Mouse (Mus musculus) midbrain, postnatal 0 days (tissue): ENCODE data around the gene Slc2a1. TPM values are rescaled to one million over a fixed set of nuclear protein-coding genes. Genes with fewer than 3 reads are reported as not detected.

Experiments used
- ATAC-seq: fragments of 200-750 bp; cut with Nextera tagmentation; 2 replicates; pipeline ENCODE4 v1.8.0; 2017; ENCODE audit warnings: moderate number of reproducible peaks, mild to moderate bottlenecking, moderate TSS enrichment, moderate library complexity; ENCODE audit not compliant: low FRiP score
- DNase-seq: peaks from one replicate; pipeline ENCODE4 v3.0.0-alpha.2; 2015; ENCODE audit warnings: low spot score
- H3K27ac ChIP-seq: fragments of 300-500 bp; sonication (generic); 2 replicates; pipeline ENCODE4 v1.5.1; 2014; ENCODE audit warnings: low read depth, mild to moderate bottlenecking, low read length, mixed read lengths
- H3K27me3 ChIP-seq: fragments of 300-500 bp; sonication (generic); 2 replicates; pipeline ENCODE4 v1.6.1; 2014; ENCODE audit warnings: low read length, control low read depth, mixed read lengths; ENCODE audit not compliant: insufficient read depth
- H3K36me3 ChIP-seq: fragments of 300-500 bp; sonication (generic); 2 replicates; pipeline ENCODE4 v1.6.1; 2014; ENCODE audit warnings: low read length, control low read depth, mixed read lengths; ENCODE audit not compliant: insufficient read depth
- H3K4me1 ChIP-seq: fragments of 300-500 bp; sonication (generic); 2 replicates; pipeline ENCODE4 v1.6.1; 2014; ENCODE audit warnings: mild to moderate bottlenecking, control low read depth, antibody characterized with exemption, low read length, mixed read lengths; ENCODE audit not compliant: insufficient read depth
- H3K4me2 ChIP-seq: fragments of 300-500 bp; sonication (generic); 2 replicates; pipeline ENCODE4 v1.6.1; 2014; ENCODE audit warnings: low read depth, mild to moderate bottlenecking, low read length, mixed read lengths; ENCODE audit not compliant: poor library complexity, severe bottlenecking
- H3K4me3 ChIP-seq: fragments of 300-500 bp; sonication (generic); 2 replicates; pipeline ENCODE4 v1.5.1; 2014; ENCODE audit warnings: low read depth, mild to moderate bottlenecking, low read length, moderate library complexity
- H3K9ac ChIP-seq: fragments of 300-500 bp; sonication (generic); replicated peaks from 2 replicates; pipeline ENCODE4 v1.6.1; 2014; ENCODE audit warnings: mild to moderate bottlenecking, low read length, moderate library complexity, mixed read lengths; ENCODE audit not compliant: poor library complexity, severe bottlenecking
- H3K9me3 ChIP-seq: fragments of 300-500 bp; sonication (generic); 2 replicates; pipeline ENCODE4 v1.6.1; 2016; ENCODE audit warnings: low read length, control low read depth
- CTCF ChIP-seq: IDR thresholded peaks from 2 replicates; pipeline ENCODE4 v1.5.1; 2016; ENCODE audit warnings: antibody characterized with exemption, mild to moderate bottlenecking
- WGBS: fragments of 180-500 bp; shearing (Covaris S2); extraction: QIAGEN DNeasy Blood & Tissue Kit; methylation state at CpG from one replicate; pipeline ENCODE4 v1.1.7; 2014; 5-methylcytosine and 5-hydroxymethylcytosine counted together
- microRNA counts: library from miRNA; unstranded; fragments of <30 nt; microRNA quantifications from one replicate; lab custom pipeline; 2015
- microRNA-seq: library from miRNA; unstranded; fragments of <30 nt; microRNA quantifications from one replicate; pipeline ENCODE4, GENCODE M21; 2016; ENCODE audit warnings: borderline number of aligned reads
- polyA plus RNA-seq: library from polyadenylated mRNA; unstranded; fragments of >200 nt; fragmentation: Nextera tagmentation; extraction: Ambion mirVana; gene quantifications from 2 replicates; pipeline ENCODE4 v1.2.1, GENCODE M21; 2015
- total RNA-seq: library from RNA; depleted of rRNA; stranded (reverse); fragments of >200 nt; gene quantifications from 2 replicates; pipeline ENCODE4 v1.2.3, GENCODE M21; 2014; rRNA removed

Slc2a1 gene
- total and polyA plus RNA-seq, 2 experiments from 2014 or later, result 43.1 to 104 TPM

- no peak overlapping the region for H3K4me2 ChIP-seq
- TF ChIP-seq CTCF, result no peak
- no peak overlapping the region for H3K27ac ChIP-seq
- no peaks in the 10 kb centered on the region for H3K36me3 ChIP-seq
- no peak for DNase-seq
- no peak for ATAC-seq
- H3K9ac ChIP-seq, result no peak overlapping the region
- 80% methylated on average over 5 of the region's 5 CpGs for WGBS
- no peaks in the 10 kb centered on the region for H3K9me3 ChIP-seq
- H3K4me3 ChIP-seq, result no peak overlapping the region
- no peaks in the 10 kb centered on the region; the same call in 1 of the 2 replicates for H3K4me1 ChIP-seq
- H3K27me3 ChIP-seq, result no peaks in the 10 kb centered on the region
Observed at GRCm38 (mm10) chr4:119177702-119178101, 69.2 kb downstream of the Slc2a1 start.

- H3K4me3 ChIP-seq, result no peak overlapping the region
- ATAC-seq (no peak), DNase-seq (no peak)
- no peak overlapping the region for H3K27ac ChIP-seq
- WGBS, result 78% methylated on average over 18 of the region's 18 CpGs
- H3K9me3 ChIP-seq, result no peaks in the 10 kb centered on the region
- no peaks in the 10 kb centered on the region for H3K36me3 ChIP-seq
- no peak for TF ChIP-seq CTCF
- no peaks in the 10 kb centered on the region for H3K4me1 ChIP-seq
- no peaks in the 10 kb centered on the region for H3K27me3 ChIP-seq
- no peak overlapping the region for H3K9ac ChIP-seq
- no peak overlapping the region for H3K4me2 ChIP-seq
Observed at GRCm38 (mm10) chr4:119178331-119178730, 69.8 kb downstream of the Slc2a1 start.

GRCm38 (mm10) chr4:119180133-119180707 lies 71.7 kb downstream of the Slc2a1 start:
- WGBS, result 66% methylated on average over 4 of the region's 4 CpGs
- H3K9ac ChIP-seq, result no peak overlapping the region
- H3K4me1 ChIP-seq, result no peaks in the 10 kb centered on the region
- no peaks in the 10 kb centered on the region for H3K9me3 ChIP-seq
- no peaks in the 10 kb centered on the region for H3K27me3 ChIP-seq
- H3K36me3 ChIP-seq, result no peaks in the 10 kb centered on the region
- no peak overlapping the region for H3K27ac ChIP-seq
- ATAC-seq (no peak), DNase-seq (no peak)
- TF ChIP-seq CTCF, result peak; percentile 15; the same call in 1 of the 2 replicates
- no peak overlapping the region for H3K4me3 ChIP-seq
- no peak overlapping the region for H3K4me2 ChIP-seq

GRCm38 (mm10) chr4:119181456-119181855 lies 72.9 kb downstream of the Slc2a1 start:
- no peaks in the 10 kb centered on the region for H3K4me1 ChIP-seq
- DNase-seq, result no peak
- H3K4me3 ChIP-seq, result no peak overlapping the region
- no peak overlapping the region for H3K4me2 ChIP-seq
- ATAC-seq, result no peak
- no peaks in the 10 kb centered on the region for H3K9me3 ChIP-seq
- no peak for TF ChIP-seq CTCF
- H3K27me3 ChIP-seq, result no peaks in the 10 kb centered on the region
- H3K36me3 ChIP-seq, result no peaks in the 10 kb centered on the region
- no peak overlapping the region for H3K27ac ChIP-seq
- WGBS, result 94% methylated on average over 9 of the region's 9 CpGs
- H3K9ac ChIP-seq, result no peak overlapping the region

GRCm38 (mm10) chr4:119183525-119183924 lies 75.0 kb downstream of the Slc2a1 start:
- no peak for ATAC-seq
- no peak overlapping the region for H3K4me3 ChIP-seq

GRCm38 (mm10) chr4:119185771-119186170 lies 77.3 kb downstream of the Slc2a1 start:
- Histone ChIP-seq H3K36me3 (no peaks in the 10 kb centered on the region), H3K9me3 (no peaks in the 10 kb centered on the region), H3K4me3 (no peak overlapping the region), H3K27me3 (no peaks in the 10 kb centered on the region), H3K9ac (no peak overlapping the region), H3K4me1 (no peaks in the 10 kb centered on the region), H3K27ac (no peak overlapping the region), H3K4me2 (no peak overlapping the region)
- WGBS, result 86% methylated on average over 4 of the region's 4 CpGs
- ATAC-seq (no peak), DNase-seq (no peak)
- no peak for TF ChIP-seq CTCF

More at GRCm38 (mm10) chr4:119183525-119183924, 75.0 kb downstream of the Slc2a1 start:
- Histone ChIP-seq H3K36me3 (no peaks in the 10 kb centered on the region), H3K4me1 (no peaks in the 10 kb centered on the region), H3K27me3 (no peaks in the 10 kb centered on the region), H3K9me3 (no peaks in the 10 kb centered on the region), H3K9ac (no peak overlapping the region), H3K27ac (no peak overlapping the region), H3K4me2 (no peak overlapping the region)
- no peak for DNase-seq
- 36% methylated on average over 1 of the region's 1 CpGs for WGBS
- TF ChIP-seq CTCF, result no peak

MicroRNAs within 50 kb of the gene (microRNA counts, 519-probe panel; counts per million panel counts)
- 528 counts per million, percentile 58 among the panel's probes with 10 or more counts for microRNA mmu-miR-1957 (lab: Ali Mortazavi, UCI)

Small RNA genes lying within 50 kb of the gene (microRNA-seq; reads per million reads assigned to microRNA genes)
- not detected for gene Mir1957a

Other genes with a start within 250 kb of the Slc2a1 start
- gene Olfr1331, start 244.1 kb upstream of the Slc2a1 start, total RNA-seq, result not detected in 2 replicates
- gene Olfr1331, start 244.1 kb upstream of the Slc2a1 start, polyA plus RNA-seq, result not detected in 2 replicates
- not detected in 2 replicates for gene Olfr1330, start 220.1 kb upstream of the Slc2a1 start, total RNA-seq
- gene Olfr1330, start 220.1 kb upstream of the Slc2a1 start, polyA plus RNA-seq, result not detected in 2 replicates
- not detected in 2 replicates for gene Olfr1329, start 191.2 kb upstream of the Slc2a1 start, total RNA-seq
- not detected in 2 replicates for gene Olfr1329, start 191.2 kb upstream of the Slc2a1 start, polyA plus RNA-seq
- gene Olfr1328, start 170.1 kb upstream of the Slc2a1 start, total RNA-seq, result not detected in 2 replicates
- gene Olfr1328, start 170.1 kb upstream of the Slc2a1 start, polyA plus RNA-seq, result not detected in 2 replicates
- gene Lao1, start 147.1 kb upstream of the Slc2a1 start, total RNA-seq, result 0.22 and 0.42 TPM in 2 replicates
- gene Lao1, start 147.1 kb upstream of the Slc2a1 start, polyA plus RNA-seq, result not detected in 2 replicates
- gene Zfp691, start 65.5 kb downstream of the Slc2a1 start, total RNA-seq, result 2.3 and 4.1 TPM in 2 replicates
- gene Zfp691, start 65.5 kb downstream of the Slc2a1 start, polyA plus RNA-seq, result 2.5 and 3.3 TPM in 2 replicates
- 0.33 and 2.5 TPM in 2 replicates for gene Ermap, start 81.3 kb downstream of the Slc2a1 start, total RNA-seq
- 0.31 and 0.93 TPM in 2 replicates for gene Ermap, start 81.3 kb downstream of the Slc2a1 start, polyA plus RNA-seq
- gene Svbp, start 86.6 kb downstream of the Slc2a1 start, total RNA-seq, result 66.3 and 83.1 TPM in 2 replicates
- gene Svbp, start 86.6 kb downstream of the Slc2a1 start, polyA plus RNA-seq, result 196 and 200 TPM in 2 replicates
- 0.11 TPM in 1 of 2 replicates, not detected in the other for gene Tmem269, start 109.5 kb downstream of the Slc2a1 start, total RNA-seq
- 0.43 and 0.83 TPM in 2 replicates for gene Tmem269, start 109.5 kb downstream of the Slc2a1 start, polyA plus RNA-seq
- 13.6 and 30.0 TPM in 2 replicates for gene AU022252, start 124.0 kb downstream of the Slc2a1 start, total RNA-seq
- 20.1 and 22.1 TPM in 2 replicates for gene AU022252, start 124.0 kb downstream of the Slc2a1 start, polyA plus RNA-seq
- gene P3h1, start 124.2 kb downstream of the Slc2a1 start, total RNA-seq, result 14.9 and 15.0 TPM in 2 replicates
- gene P3h1, start 124.2 kb downstream of the Slc2a1 start, polyA plus RNA-seq, result 9.8 and 10.2 TPM in 2 replicates
- gene Cldn19, start 146.7 kb downstream of the Slc2a1 start, total RNA-seq, result 2.7 and 4.5 TPM in 2 replicates
- 0.75 and 0.77 TPM in 2 replicates for gene Cldn19, start 146.7 kb downstream of the Slc2a1 start, polyA plus RNA-seq
- 678 and 724 TPM in 2 replicates for gene Ybx1, start 185.9 kb downstream of the Slc2a1 start, total RNA-seq
- 971 and 1,006 TPM in 2 replicates for gene Ybx1, start 185.9 kb downstream of the Slc2a1 start, polyA plus RNA-seq
- gene Ppih, start 211.8 kb downstream of the Slc2a1 start, total RNA-seq, result 22.8 and 30.3 TPM in 2 replicates
- 42.7 and 44.3 TPM in 2 replicates for gene Ppih, start 211.8 kb downstream of the Slc2a1 start, polyA plus RNA-seq